Mouse (Mus musculus) gastrocnemius, postnatal 14 days (tissue): ENCODE measurements around the gene Nrtn. TPM values are rescaled to one million over a fixed set of nuclear protein-coding genes. Genes with fewer than 3 reads are reported as not detected.
A peak's percentile ranks its signal among the peaks of the same experiment; 100 is the strongest.

ENCODE experiments used
- DNase-seq: peaks from one replicate; pipeline ENCODE4 v3.0.0; 2021; ENCODE audit warnings: mixed read lengths
- intact Hi-C: fragments of 180-260 bp; cut with DNase I; formaldehyde crosslinking; loops from one replicate; pipeline ENCODE4 v1.15.1; 2025; ENCODE audit warnings: low total_unique reads
- total RNA-seq, 2 experiments: library from RNA; stranded (reverse); gene quantifications; 2 replicates each; pipeline ENCODE4 v1.2.3; 2021

Gene Nrtn
- total RNA-seq, 2 experiments from 2014 or later, result 0.47 to 1.4 TPM

GRCm38 (mm10) chr17:56729151-56729550 lies 28.2 kb downstream of the Nrtn start:
- intact Hi-C loops, result no loop called here
- DNase-seq, result no peak

- peak; percentile 37 for DNase-seq
These were observed 29.2 kb downstream of the Nrtn start for GRCm38 (mm10) chr17:56728117-56728516.

GRCm38 (mm10) chr17:56727659-56728058 lies 29.7 kb downstream of the Nrtn start:
- no peak for DNase-seq
- intact Hi-C loops, result no loop called here

More at GRCm38 (mm10) chr17:56728117-56728516, 29.2 kb downstream of the Nrtn start:
- intact Hi-C loops, result no loop called here

- intact Hi-C loops, result no loop called here
- DNase-seq, result no peak
These were observed 30.2 kb downstream of the Nrtn start for GRCm38 (mm10) chr17:56727029-56727649.

- intact Hi-C loops, result loop anchor here (5.0 kb wide), 1 partner anchor 34 kb away; the partner anchor contains the start of gene Nrtn
- no peak for DNase-seq
These were observed 33.7 kb downstream of the Nrtn start for GRCm38 (mm10) chr17:56723419-56724161.

GRCm38 (mm10) chr17:56722441-56722840 lies 34.9 kb downstream of the Nrtn start:
- DNase-seq, result peak; percentile 73
- intact Hi-C loops, result loop anchor here (5.0 kb wide), 1 partner anchor 35 kb away; the partner anchor contains the start of gene Nrtn

- peak; percentile 96 for DNase-seq
- intact Hi-C loops, result no loop called here
These were observed 39.8 kb downstream of the Nrtn start, which contains the start of the genes Ndufa11 and Vmac for GRCm38 (mm10) chr17:56717363-56718058. Ndufa11 (plus strand) TSS chr17:56717767. Vmac (minus strand) TSS chr17:56718022.

GRCm38 (mm10) chr17:56716655-56717362 lies 40.5 kb downstream of the Nrtn start:
- peak; percentile 94 for DNase-seq
- intact Hi-C loops, result no loop called here

- intact Hi-C loops, result no loop called here
- no peak for DNase-seq
These were observed 41.2 kb downstream of the Nrtn start for GRCm38 (mm10) chr17:56715914-56716654.

- no peak for DNase-seq
- intact Hi-C loops, result no loop called here
These were observed 42.0 kb downstream of the Nrtn start for GRCm38 (mm10) chr17:56715360-56715759.

GRCm38 (mm10) chr17:56709708-56710107 lies 47.6 kb downstream of the Nrtn start:
- DNase-seq, result no peak
- intact Hi-C loops, result no loop called here

GRCm38 (mm10) chr17:56708692-56709091 lies 48.6 kb downstream of the Nrtn start:
- intact Hi-C loops, result no loop called here
- DNase-seq, result no peak

- DNase-seq, result no peak
- intact Hi-C loops, result no loop called here
These were observed 50.8 kb downstream of the Nrtn start for GRCm38 (mm10) chr17:56706515-56706914.

GRCm38 (mm10) chr17:56703038-56703437 lies 54.3 kb downstream of the Nrtn start:
- intact Hi-C loops, result no loop called here
- no peak for DNase-seq

Other genes with a start within 250 kb of the Nrtn start
- gene Znrf4, start 245.1 kb downstream of the Nrtn start, total RNA-seq, result not detected
- under 1 TPM; 0.27 to 0.42 TPM for gene Gm20219, start 203.1 kb downstream of the Nrtn start, total RNA-seq
- gene Safb2, start 172.9 kb downstream of the Nrtn start, total RNA-seq, result 10 to 100 TPM; 25.1 to 34.9 TPM
- gene Safb, start 172.7 kb downstream of the Nrtn start, total RNA-seq, result 10 to 100 TPM; 39.4 to 46.2 TPM
- 100 to 1,000 TPM; 193 to 194 TPM for gene 2410015M20Rik, start 147.8 kb downstream of the Nrtn start, total RNA-seq
- gene Rpl36, start 144.1 kb downstream of the Nrtn start, total RNA-seq, result 100 to 1,000 TPM; 679 to 780 TPM
- 10 to 100 TPM; 50.3 to 54.5 TPM for gene Lonp1, start 130.6 kb downstream of the Nrtn start, total RNA-seq
- gene Catsperd, start 129.4 kb downstream of the Nrtn start, total RNA-seq, result not detected
- gene Ranbp3, start 84.2 kb downstream of the Nrtn start, total RNA-seq, result 10 to 100 TPM; 34.2 to 35.1 TPM
- gene Ndufa11, start 39.8 kb downstream of the Nrtn start, total RNA-seq, result 100 to 1,000 TPM; 433 to 458 TPM
- 1 to 10 TPM; 5.4 to 5.8 TPM for gene Vmac, start 39.5 kb downstream of the Nrtn start, total RNA-seq
- gene Dus3l, start 7.2 kb upstream of the Nrtn start, total RNA-seq, result 10 to 100 TPM; 12.9 to 13.2 TPM
- gene Prr22, start 12.7 kb upstream of the Nrtn start, total RNA-seq, result under 1 TPM in 1 of 2 experiments, not detected in 1; 0.14 TPM
- gene Rfx2, start 73.5 kb upstream of the Nrtn start, total RNA-seq, result 1 to 10 TPM; 3.3 to 4.7 TPM
- gene Acsbg2, start 116.9 kb upstream of the Nrtn start, total RNA-seq, result not detected
- gene 1700061G19Rik, start 117.9 kb upstream of the Nrtn start, total RNA-seq, result not detected
- gene Mllt1, start 177.9 kb upstream of the Nrtn start, total RNA-seq, result 10 to 100 TPM; 13.9 to 17.1 TPM
- not detected for gene Acer1, start 224.6 kb upstream of the Nrtn start, total RNA-seq
- gene Clpp, start 232.8 kb upstream of the Nrtn start, total RNA-seq, result 10 to 100 TPM; 32.7 to 33.3 TPM
- gene Alkbh7, start 239.8 kb upstream of the Nrtn start, total RNA-seq, result 10 to 100 TPM; 23.3 to 25.2 TPM
- not detected for gene Pspn, start 242.5 kb upstream of the Nrtn start, total RNA-seq